Comparison of ENCODE assay signal across 9 mouse cellular contexts in genomic region chr16:78217633-78218032, GRCm38 (mm10).
DNase-seq lines count a peak whose midpoint lies in the region; ATAC-seq and TF ChIP-seq lines count a peak whose summit lies in the region.
"Had no signal": no experiment of that assay in that cellular context is flagged by ENCODE, and none has a peak within 500 bp of the region (broad histone marks: within the 10 kb centered on the region; RNA-seq: fewer than 3 reads in every experiment).

No protein-coding gene starts in this region.

- H3K27ac ChIP-seq in left cerebral cortex, adult 2 months = peak overlapping the region; percentile 15; the same call in 1 of the 2 replicates
- no peak overlapping the region for H3K27ac ChIP-seq in embryonic facial prominence, embryonic 11.5 days (replicated peaks; ENCODE audit: low read depth, low read length)
- H3K27ac ChIP-seq: hindbrain, embryonic 15.5 days had no signal

- intact Hi-C loops in left cerebral cortex, adult 2 months (cut with DNase I) = no loop called here
- intact Hi-C loops in left cerebral cortex, postnatal 36 days (cut with DNase I) = no loop called here

- DNase-seq in left cerebral cortex, adult 2 months (ENCODE audit: extremely low spot score in 1 of 2, low spot score in 2 of 2) = no peak
- DNase-seq in left cerebral cortex, postnatal 36 days (ENCODE audit: low spot score in 2 of 2) = no peak
- DNase-seq in embryonic facial prominence, embryonic 11.5 days (ENCODE audit: low spot score) = peak; percentile 35
- DNase-seq in heart, postnatal 4 days = peak; percentile 9
- no peak for DNase-seq in MN1 (ENCODE audit: low spot score)
- no peak for DNase-seq in kidney, adult 11 months
- DNase-seq in frontal cortex, postnatal 36 days (ENCODE audit: low spot score in 2 of 2) = no peak

- H3K9ac ChIP-seq in embryonic facial prominence, embryonic 11.5 days (replicated peaks; ENCODE audit: low read length) = no peak overlapping the region
- H3K9ac ChIP-seq: hindbrain, embryonic 15.5 days had no signal

- H3K4me2 ChIP-seq in embryonic facial prominence, embryonic 11.5 days (ENCODE audit: low read depth, low read length) = no peak overlapping the region

- no peak for TF ChIP-seq CTCF in left cerebral cortex, adult 2 months (IDR thresholded peaks at IDR 0.05)

- no peak overlapping the region for H3K4me3 ChIP-seq in left cerebral cortex, adult 2 months
- H3K4me3 ChIP-seq in embryonic facial prominence, embryonic 11.5 days (ENCODE audit: low read depth, low read length) = no peak overlapping the region
- H3K4me3 ChIP-seq: hindbrain, embryonic 15.5 days had no signal

- H3K36me3 ChIP-seq in embryonic facial prominence, embryonic 11.5 days (replicated peaks; ENCODE audit: control insufficient read depth, insufficient read depth, low read depth, low read length) = no peaks in the 10 kb centered on the region
- H3K36me3 ChIP-seq: hindbrain, embryonic 15.5 days had no signal

- ATAC-seq in embryonic facial prominence, embryonic 11.5 days (replicated peaks; ENCODE audit: insufficient number of reproducible peaks, low FRiP score, low TSS enrichment, low read depth) = no peak
- ATAC-seq in megakaryocyte progenitor cell, adult 5-6 weeks (replicated peaks; ENCODE audit: poor library complexity) = peak; percentile 84

- H3K4me1 ChIP-seq in embryonic facial prominence, embryonic 11.5 days (ENCODE audit: control insufficient read depth, insufficient read depth, low read length) = no peaks in the 10 kb centered on the region

- H3K9me3 ChIP-seq in embryonic facial prominence, embryonic 11.5 days (replicated peaks; ENCODE audit: control insufficient read depth, low read length) = no peaks in the 10 kb centered on the region
- H3K9me3 ChIP-seq: hindbrain, embryonic 15.5 days had no signal

- H3K27me3 ChIP-seq in embryonic facial prominence, embryonic 11.5 days (ENCODE audit: control insufficient read depth, insufficient read depth, low read length) = no peaks in the 10 kb centered on the region
- H3K27me3 ChIP-seq: hindbrain, embryonic 15.5 days had no signal

- WGBS in embryonic facial prominence, embryonic 11.5 days = 45% methylated on average over 6 of the region's 6 CpGs

Comparison
In these comparisons a context has a peak if more than half of its experiments do, and no peak if none do; other contexts are left out.
1. DNase-seq: peak in embryonic facial prominence, embryonic 11.5 days (single experiment) and heart, postnatal 4 days (single experiment); none in left cerebral cortex, adult 2 months (0 of 2), left cerebral cortex, postnatal 36 days (0 of 2), MN1 (single experiment), kidney, adult 11 months (single experiment) and frontal cortex, postnatal 36 days (0 of 2).